Mouse (Mus musculus) neural tube, embryonic 11.5 days (tissue): ENCODE results near the gene Acot3. TPM values are rescaled to one million over a fixed set of nuclear protein-coding genes. Genes with fewer than 3 reads are reported as not detected.
"Not testable (repeated sequence)": the region's sequence is repeated elsewhere in the genome, so short reads cannot be mapped to it uniquely, and the experiment has no call there.

Experiments
- ATAC-seq: fragments of 200-750 bp; cut with Nextera tagmentation; 2 replicates; pipeline ENCODE4 v1.8.0; 2017; ENCODE audit warnings: moderate number of reproducible peaks, mild to moderate bottlenecking, moderate TSS enrichment, moderate library complexity; ENCODE audit not compliant: insufficient read depth, low FRiP score, low TSS enrichment
- DNase-seq: peaks from one replicate; pipeline ENCODE4 v3.0.0-alpha.2; 2015; ENCODE audit warnings: low spot score
- H3K27ac ChIP-seq: fragments of 300-500 bp; sonication (generic); 2 replicates; pipeline ENCODE4 v1.5.1; 2014; ENCODE audit warnings: low read depth, mild to moderate bottlenecking, low read length
- H3K27me3 ChIP-seq: fragments of 300-500 bp; sonication (generic); 2 replicates; pipeline ENCODE4 v1.6.1; 2014; ENCODE audit warnings: mild to moderate bottlenecking, low read length, mixed read lengths; ENCODE audit not compliant: control insufficient read depth, insufficient read depth
- H3K36me3 ChIP-seq: fragments of 300-500 bp; sonication (generic); 2 replicates; pipeline ENCODE4 v1.6.1; 2014; ENCODE audit warnings: mild to moderate bottlenecking, low read length, moderate library complexity, mixed read lengths; ENCODE audit not compliant: control insufficient read depth, insufficient read depth
- H3K4me1 ChIP-seq: fragments of 300-500 bp; sonication (generic); 2 replicates; pipeline ENCODE4 v1.6.1; 2014; ENCODE audit warnings: low read length, mixed read lengths; ENCODE audit not compliant: control insufficient read depth, insufficient read depth
- H3K4me2 ChIP-seq: fragments of 300-500 bp; sonication (generic); 2 replicates; pipeline ENCODE4 v1.6.1; 2014; ENCODE audit warnings: low read depth, mild to moderate bottlenecking, moderate library complexity
- H3K4me3 ChIP-seq: fragments of 300-500 bp; sonication (generic); 2 replicates; pipeline ENCODE4 v1.5.1; 2014; ENCODE audit warnings: low read depth, low read length
- H3K9ac ChIP-seq: fragments of 300-500 bp; sonication (generic); 2 replicates; pipeline ENCODE4 v1.6.1; 2014; ENCODE audit warnings: mild to moderate bottlenecking, low read length
- H3K9me3 ChIP-seq: fragments of 300-500 bp; sonication (generic); 2 replicates; pipeline ENCODE4 v1.6.1; 2016; ENCODE audit warnings: low read length; ENCODE audit not compliant: control insufficient read depth
- WGBS: fragments of 180-500 bp; shearing (Covaris S2); extraction: QIAGEN DNeasy Blood & Tissue Kit; methylation state at CpG from one replicate; pipeline ENCODE4 v1.1.7; 2014; 5-methylcytosine and 5-hydroxymethylcytosine counted together
- polyA plus RNA-seq: library from polyadenylated mRNA; unstranded; fragments of >200 nt; fragmentation: Nextera tagmentation; extraction: Ambion mirVana; gene quantifications from 2 replicates; pipeline ENCODE4 v1.2.1, GENCODE M21; 2014

Acot3 gene
- polyA plus RNA-seq = 0.12 and 0.20 TPM in 2 replicates

DNA sequence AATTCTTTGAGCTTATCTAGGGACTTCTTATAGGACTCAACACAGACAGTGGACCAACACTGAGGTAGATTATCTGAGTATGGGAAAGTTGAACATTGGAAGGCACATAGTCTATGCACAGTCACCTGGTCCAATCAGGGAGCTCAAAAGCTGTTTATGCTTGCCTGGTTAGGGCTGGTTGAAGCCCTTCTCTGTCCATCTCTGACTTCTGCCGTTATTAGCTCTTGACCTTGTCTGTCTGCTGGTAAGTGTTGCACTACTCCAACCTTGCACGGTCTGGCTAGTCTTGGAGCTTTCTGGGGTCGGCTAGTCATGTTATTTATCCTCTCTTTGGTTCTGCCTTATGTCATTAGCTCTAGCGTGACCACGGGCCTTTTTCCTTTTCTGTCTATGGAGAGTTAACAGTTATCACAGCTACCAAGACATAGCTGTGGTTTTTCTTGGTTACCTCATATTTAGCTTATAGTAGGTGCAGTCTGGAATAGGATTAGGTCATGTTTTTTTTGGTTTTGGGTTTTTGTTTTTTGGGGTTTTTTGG lies at the start of gene Acot3:
Gene Acot3 (plus strand): TSS at position 208 of the 538 bp plus-strand sequence.
- 88% methylated on average over 5 of the region's 5 CpGs for WGBS
- Histone ChIP-seq H3K36me3 (no peaks in the 10 kb centered on the region), H3K4me1 (no peaks in the 10 kb centered on the region; the same call in 1 of the 2 replicates), H3K27ac (no peak within 1 kb of the TSS), H3K4me3 (no peak within 1 kb of the TSS), H3K9me3 (no peaks in the 10 kb centered on the region), H3K9ac (no peak within 1 kb of the TSS), H3K4me2 (no peak within 1 kb of the TSS), H3K27me3 (peaks cover 13% of the 10 kb centered on the region)
- ATAC-seq = no peak
- DNase-seq = no peak

DNA sequence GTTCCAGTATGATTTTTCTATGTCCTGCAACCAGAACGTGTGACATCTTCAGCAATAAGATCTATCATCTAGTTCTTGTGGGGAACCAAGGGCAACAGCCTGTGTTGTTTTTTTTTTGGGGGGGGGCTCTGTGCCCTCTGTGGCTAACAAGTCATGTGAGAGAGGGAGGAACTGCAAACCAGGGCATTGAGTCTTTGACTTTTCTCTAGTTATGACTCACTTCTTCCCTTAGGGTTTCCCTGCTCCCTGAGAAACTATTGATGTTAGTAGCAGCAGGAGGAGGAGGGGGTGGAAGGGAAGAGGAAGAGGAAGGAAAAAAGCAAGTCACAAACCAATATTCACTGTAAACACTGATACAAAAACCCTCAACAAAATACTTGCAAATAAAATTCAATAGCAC lies 48.1 kb upstream of the Acot3 start:
- DNase-seq = no peak
- H3K4me3 ChIP-seq = no peak overlapping the region
- H3K36me3 ChIP-seq = no peaks in the 10 kb centered on the region
- H3K9ac ChIP-seq = no peak overlapping the region
- no peak overlapping the region for H3K27ac ChIP-seq
- WGBS = 95% methylated on average over 1 of the region's 1 CpGs
- no peaks in the 10 kb centered on the region for H3K9me3 ChIP-seq
- no peaks in the 10 kb centered on the region for H3K4me1 ChIP-seq
- no peaks in the 10 kb centered on the region for H3K27me3 ChIP-seq
- H3K4me2 ChIP-seq = no peak overlapping the region
- ATAC-seq = no peak

DNA sequence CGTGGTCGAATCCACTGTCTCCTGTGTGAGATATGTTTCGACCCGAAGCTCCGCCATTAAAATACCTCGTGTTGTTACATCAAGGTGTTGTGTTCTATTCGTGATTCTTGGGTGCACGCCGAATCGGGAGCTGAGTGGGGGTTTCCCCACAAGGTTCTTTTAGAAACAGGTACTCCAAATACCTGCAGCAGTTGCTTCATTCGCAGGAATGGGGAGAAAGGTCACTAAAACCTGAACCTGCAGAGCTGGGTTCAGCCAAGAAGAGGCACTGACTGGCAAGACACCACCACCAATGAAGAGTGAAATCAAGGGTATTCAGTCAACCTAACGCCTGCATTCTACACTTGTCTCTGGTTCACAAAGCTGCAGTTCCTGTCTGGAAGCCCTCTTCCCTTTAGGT lies 43.7 kb upstream of the Acot3 start:
- Histone ChIP-seq H3K9me3 (no peaks in the 10 kb centered on the region), H3K4me1 (peaks cover 11% of the 10 kb centered on the region; the same call in 1 of the 2 replicates), H3K4me3 (no peak overlapping the region), H3K4me2 (no peak overlapping the region), H3K36me3 (no peaks in the 10 kb centered on the region), H3K27me3 (no peaks in the 10 kb centered on the region), H3K9ac (no peak overlapping the region), H3K27ac (peak overlapping the region; percentile 21; the same call in 1 of the 2 replicates)
- 93% methylated on average over 10 of the region's 12 CpGs for WGBS
- DNase-seq (no peak), ATAC-seq (no peak)

DNA sequence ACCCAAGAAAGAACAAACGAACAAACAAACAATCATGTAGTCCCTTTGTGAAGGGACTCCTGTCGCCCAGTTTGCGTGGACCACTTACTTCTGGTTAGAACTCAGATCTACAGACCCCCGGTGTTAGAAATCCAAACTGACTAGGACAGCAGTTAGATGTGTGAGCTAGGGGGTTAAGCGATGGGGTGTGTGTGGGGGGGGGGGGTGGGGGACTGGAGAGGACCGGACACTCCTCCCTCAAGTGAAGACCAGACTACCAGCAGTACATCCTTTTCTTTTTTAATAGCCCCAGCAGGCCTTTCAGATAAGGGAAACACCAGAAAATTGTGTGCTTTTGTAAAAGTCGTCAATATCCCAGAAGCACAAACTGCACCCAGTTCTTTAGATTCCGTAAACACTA lies 43.2 kb upstream of the Acot3 start:
- no peak overlapping the region; the same call in 1 of the 2 replicates for H3K9ac ChIP-seq
- H3K27ac ChIP-seq = peak overlapping the region; percentile 21; the same call in 1 of the 2 replicates
- H3K4me2 ChIP-seq = peak overlapping the region; percentile 47; the same call in 1 of the 2 replicates
- DNase-seq = no peak
- H3K27me3 ChIP-seq = no peaks in the 10 kb centered on the region
- no peak for ATAC-seq
- WGBS = 63% methylated on average over 8 of the region's 8 CpGs
- peaks cover 11% of the 10 kb centered on the region; the same call in 1 of the 2 replicates for H3K4me1 ChIP-seq
- H3K4me3 ChIP-seq = no peak overlapping the region
- no peaks in the 10 kb centered on the region for H3K36me3 ChIP-seq
- H3K9me3 ChIP-seq = no peaks in the 10 kb centered on the region

DNA sequence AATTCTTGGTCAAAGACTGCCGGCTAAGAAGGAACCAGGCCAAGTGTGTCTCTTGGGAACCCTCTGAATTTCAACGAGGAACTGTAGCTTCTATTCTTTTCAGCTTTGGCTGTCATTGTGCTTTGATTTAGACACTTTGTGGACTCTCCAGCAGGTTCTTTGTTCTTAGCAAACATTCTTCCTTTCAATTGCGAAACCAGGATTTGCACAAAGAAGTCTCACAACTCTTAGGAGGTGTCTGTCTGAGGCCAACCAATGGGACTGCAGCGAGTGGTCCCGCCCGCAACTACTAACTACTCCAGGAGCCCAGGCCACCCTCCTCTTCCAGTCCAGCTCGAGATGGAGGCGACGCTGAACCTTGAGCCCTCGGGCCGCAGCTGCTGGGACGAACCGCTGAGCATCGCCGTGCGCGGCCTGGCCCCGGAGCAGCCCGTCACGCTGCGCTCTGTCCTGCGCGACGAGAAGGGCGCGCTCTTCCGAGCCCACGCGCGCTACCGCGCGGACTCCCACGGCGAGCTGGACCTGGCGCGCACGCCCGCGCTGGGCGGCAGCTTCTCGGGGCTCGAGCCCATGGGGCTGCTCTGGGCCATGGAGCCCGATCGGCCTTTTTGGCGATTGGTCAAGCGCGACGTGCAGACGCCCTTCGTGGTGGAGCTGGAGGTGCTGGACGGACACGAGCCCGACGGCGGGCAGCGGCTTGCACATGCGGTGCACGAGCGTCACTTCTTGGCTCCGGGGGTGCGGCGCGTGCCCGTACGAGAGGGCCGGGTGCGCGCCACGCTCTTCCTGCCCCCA lies 42.6 kb upstream of the Acot3 start, which contains the start of gene Acot1:
Gene Acot1 (plus strand): TSS at position 320 of the 795 bp plus-strand sequence.
- Histone ChIP-seq H3K4me3 (peak within 1 kb of the TSS; percentile 40), H3K4me1 (peaks cover 11% of the 10 kb centered on the region; the same call in 1 of the 2 replicates), H3K9ac (peak within 1 kb of the TSS; percentile 59), H3K4me2 (peak within 1 kb of the TSS; percentile 47), H3K27ac (peak within 1 kb of the TSS; percentile 21; the same call in 1 of the 2 replicates)
- ATAC-seq = peak; percentile 95
- WGBS = under 1% methylated on average over 45 of the region's 70 CpGs
- not testable (repeated sequence) for H3K36me3 ChIP-seq, H3K27me3 ChIP-seq, H3K9me3 ChIP-seq
- DNase-seq = peak; percentile 79

DNA sequence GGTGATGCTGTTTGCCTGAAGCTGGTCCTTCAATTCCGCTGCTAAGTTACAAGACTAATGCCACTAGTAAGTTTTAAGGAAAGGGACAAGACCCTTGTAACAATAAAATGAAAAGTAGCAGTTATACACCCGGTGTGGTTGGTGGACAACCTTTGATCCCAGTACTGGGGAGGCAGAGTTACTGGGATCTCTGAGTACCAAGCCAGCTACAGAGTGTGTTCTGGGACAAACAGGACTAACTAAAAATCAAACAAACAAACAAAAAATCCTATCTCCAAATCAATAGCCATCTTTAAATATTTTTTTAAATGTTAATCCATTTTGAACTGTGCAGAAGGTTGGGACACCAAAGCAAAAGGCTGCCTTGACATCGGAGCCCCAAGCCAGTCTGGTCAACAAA lies 41.7 kb upstream of the Acot3 start:
- Histone ChIP-seq H3K4me1 (peaks cover 11% of the 10 kb centered on the region; the same call in 1 of the 2 replicates), H3K4me3 (peak overlapping the region; percentile 40), H3K9ac (no peak overlapping the region), H3K36me3 (no peaks in the 10 kb centered on the region), H3K9me3 (no peaks in the 10 kb centered on the region), H3K4me2 (peak overlapping the region; percentile 47), H3K27me3 (no peaks in the 10 kb centered on the region), H3K27ac (no peak overlapping the region)
- 81% methylated on average over 3 of the region's 3 CpGs for WGBS
- no peak for DNase-seq
- ATAC-seq = no peak

DNA sequence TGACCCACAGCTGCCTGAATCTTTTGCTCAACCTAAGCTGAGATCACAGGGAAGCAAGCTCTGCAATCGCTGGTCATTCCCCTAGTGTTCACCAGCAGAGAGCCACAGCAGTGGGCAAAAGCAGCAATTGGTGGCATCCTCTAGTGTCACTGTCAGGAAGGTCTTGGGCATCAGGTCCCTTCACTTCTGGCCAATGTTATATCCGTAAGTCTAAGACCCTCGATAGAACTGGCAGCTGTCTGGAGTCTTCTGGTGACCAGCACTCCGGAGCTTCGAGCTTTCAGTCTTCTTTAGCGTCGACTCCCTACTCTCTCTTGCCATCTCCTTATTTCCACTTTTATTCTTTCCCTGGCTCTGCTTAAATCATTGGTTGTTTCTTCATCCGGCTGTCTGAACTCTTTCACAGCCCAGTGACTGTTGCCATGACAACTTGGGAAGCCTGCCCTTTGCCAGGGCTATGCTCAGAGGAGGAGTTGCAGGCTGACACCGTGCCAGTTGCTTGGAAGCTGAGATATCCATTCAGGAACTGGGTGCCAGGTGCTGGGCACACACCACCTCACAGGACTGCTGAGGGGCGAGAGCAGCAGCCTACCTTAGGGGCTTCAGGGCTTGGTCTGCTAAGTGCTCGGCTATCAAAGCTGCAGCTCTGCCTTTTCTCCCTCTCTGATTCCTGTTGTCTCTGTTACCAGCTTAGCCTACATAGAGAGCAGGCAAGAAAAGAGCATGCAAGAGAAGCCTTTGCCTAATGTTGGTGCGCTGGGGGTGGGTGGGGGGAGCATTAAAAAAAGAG lies 40.5 kb upstream of the Acot3 start:
- H3K4me3 ChIP-seq = no peak overlapping the region
- H3K9ac ChIP-seq = no peak overlapping the region
- peaks cover 11% of the 10 kb centered on the region; the same call in 1 of the 2 replicates for H3K4me1 ChIP-seq
- no peaks in the 10 kb centered on the region for H3K27me3 ChIP-seq
- 43% methylated on average over 12 of the region's 12 CpGs for WGBS
- no peak overlapping the region for H3K27ac ChIP-seq
- peak; percentile 64; the same call in 1 of the 2 replicates for ATAC-seq
- H3K9me3 ChIP-seq = no peaks in the 10 kb centered on the region
- peak overlapping the region; percentile 47 for H3K4me2 ChIP-seq
- DNase-seq = peak; percentile 64
- no peaks in the 10 kb centered on the region for H3K36me3 ChIP-seq

DNA sequence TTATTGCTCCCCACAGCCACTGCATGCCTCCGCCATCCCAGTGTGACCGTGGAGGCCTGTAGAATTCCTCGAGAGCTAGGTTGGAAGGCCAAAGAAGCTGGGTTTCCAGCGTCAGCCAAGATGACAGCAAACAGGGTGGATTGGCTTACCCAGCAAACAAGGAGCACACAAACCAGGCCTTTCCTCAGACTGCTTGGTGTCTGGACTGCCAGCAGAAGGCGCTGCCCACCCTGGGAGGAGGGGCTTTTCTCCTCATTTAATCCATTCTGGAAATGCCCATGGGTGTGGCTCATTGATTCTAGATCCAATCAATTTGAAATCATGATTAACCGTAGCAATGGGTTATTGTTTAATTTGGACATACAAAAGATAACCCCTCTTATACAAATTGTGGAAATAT lies 38.8 kb upstream of the Acot3 start:
- ATAC-seq = no peak
- peaks cover 11% of the 10 kb centered on the region; the same call in 1 of the 2 replicates for H3K4me1 ChIP-seq

More for the DNA sequence above, 38.8 kb upstream of the Acot3 start:
- Histone ChIP-seq H3K4me3 (no peak overlapping the region), H3K4me2 (no peak overlapping the region), H3K27ac (no peak overlapping the region), H3K27me3 (no peaks in the 10 kb centered on the region), H3K9me3 (no peaks in the 10 kb centered on the region), H3K36me3 (no peaks in the 10 kb centered on the region), H3K9ac (no peak overlapping the region)
- WGBS = 80% methylated on average over 6 of the region's 6 CpGs
- no peak for DNase-seq
